Mouse (Mus musculus) stomach, embryonic 16.5 days (tissue): Measurements from ENCODE around the gene Acox1. TPM values are rescaled to one million over a fixed set of nuclear protein-coding genes. Genes with fewer than 3 reads are reported as not detected.

Source experiments
- ATAC-seq: fragments of 200-750 bp; cut with Nextera tagmentation; 2 replicates; pipeline ENCODE4 v1.8.0; 2017; ENCODE audit warnings: moderate number of reproducible peaks, moderate TSS enrichment; ENCODE audit not compliant: insufficient read depth, low FRiP score
- H3K27ac ChIP-seq: fragments of 300-500 bp; sonication (generic); 2 replicates; pipeline ENCODE4 v1.5.1; 2014; ENCODE audit warnings: low read length
- H3K27me3 ChIP-seq: fragments of 300-500 bp; sonication (generic); 2 replicates; pipeline ENCODE4 v1.6.1; 2014; ENCODE audit warnings: low read length, control low read depth, mixed read lengths; ENCODE audit not compliant: control insufficient read depth, insufficient read depth
- H3K36me3 ChIP-seq: fragments of 300-500 bp; sonication (generic); 2 replicates; pipeline ENCODE4 v1.6.1; 2014; ENCODE audit warnings: low read length; ENCODE audit not compliant: control insufficient read depth, insufficient read depth
- H3K4me1 ChIP-seq: fragments of 300-500 bp; sonication (generic); 2 replicates; pipeline ENCODE4 v1.6.1; 2014; ENCODE audit warnings: low read length, control low read depth, mixed read lengths; ENCODE audit not compliant: control insufficient read depth, insufficient read depth
- H3K4me2 ChIP-seq: fragments of 300-500 bp; sonication (generic); 2 replicates; pipeline ENCODE4 v1.6.1; 2014; ENCODE audit warnings: low read depth, low read length, mixed read lengths
- H3K4me3 ChIP-seq: fragments of 300-500 bp; sonication (generic); replicated peaks from 2 replicates; pipeline ENCODE4 v1.5.1; 2014; ENCODE audit warnings: mild to moderate bottlenecking, low read length
- H3K9ac ChIP-seq: fragments of 300-500 bp; sonication (generic); 2 replicates; pipeline ENCODE4 v1.6.1; 2014; ENCODE audit warnings: low read length
- H3K9me3 ChIP-seq: fragments of 300-500 bp; sonication (generic); replicated peaks from 2 replicates; pipeline ENCODE4 v1.6.1; 2016; ENCODE audit warnings: low read length, control low read depth; ENCODE audit not compliant: control insufficient read depth
- WGBS: fragments of 180-500 bp; shearing (Covaris S2); extraction: QIAGEN DNeasy Blood & Tissue Kit; methylation state at CpG from one replicate; pipeline ENCODE4 v1.1.7; 2014; 5-methylcytosine and 5-hydroxymethylcytosine counted together
- polyA plus RNA-seq: library from polyadenylated mRNA; unstranded; fragments of >200 nt; fragmentation: Nextera tagmentation; extraction: Ambion mirVana; gene quantifications from 2 replicates; pipeline ENCODE4 v1.2.1, GENCODE M21; 2015

Acox1 gene
- polyA plus RNA-seq, 1 experiment from 2014 or later: 50.8 TPM

DNA sequence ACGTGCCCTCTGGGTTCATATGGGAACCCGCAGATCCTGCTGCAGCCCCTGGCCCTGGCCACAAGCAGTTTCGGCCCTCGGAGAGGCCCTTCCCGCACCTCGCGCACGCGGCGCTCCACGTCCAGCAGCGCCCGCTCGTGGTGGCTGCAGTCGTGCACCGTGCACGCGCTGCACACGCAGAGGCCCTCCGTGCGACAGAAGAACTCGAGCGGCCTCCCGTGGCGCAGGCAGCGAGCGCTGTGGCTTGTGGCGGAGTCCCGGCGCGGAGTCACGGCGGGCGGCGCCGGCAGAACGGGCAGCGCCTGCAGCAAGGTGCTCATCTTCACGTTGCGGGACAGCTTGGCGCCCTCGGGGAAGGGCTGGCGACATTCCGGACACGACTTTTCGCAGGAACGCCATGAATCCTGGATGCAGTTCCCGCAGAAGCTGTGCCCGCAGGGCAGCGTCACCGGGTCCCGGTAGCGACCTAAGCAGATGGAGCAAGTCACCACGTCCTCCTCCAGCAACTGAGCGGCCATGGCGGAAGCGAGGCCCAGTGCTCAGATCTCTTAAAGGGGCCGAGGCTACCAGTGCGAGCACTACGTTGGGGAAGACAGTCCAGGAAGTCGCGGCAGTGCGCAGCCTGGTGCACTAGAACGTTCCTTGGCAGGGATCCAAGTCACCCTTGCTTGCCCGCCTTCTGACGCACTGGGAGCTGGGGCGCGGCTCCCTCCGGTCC is 68.2 kb downstream of the Acox1 start, which contains the start of gene Trim65:
TSS of gene Trim65 (minus strand) at position 641 of the 718 bp plus-strand sequence.
- Histone ChIP-seq H3K27me3 (no peaks in the 10 kb centered on the region), H3K4me3 (peak within 1 kb of the TSS; percentile 70), H3K9me3 (no peaks in the 10 kb centered on the region), H3K4me2 (peak within 1 kb of the TSS; percentile 58), H3K9ac (peak within 1 kb of the TSS; percentile 89), H3K36me3 (peaks cover 13% of the 10 kb centered on the region), H3K27ac (peak within 1 kb of the TSS; percentile 99), H3K4me1 (peaks cover 40% of the 10 kb centered on the region)
- peak; percentile 87 for ATAC-seq
- under 1% methylated on average over 69 of the region's 69 CpGs for WGBS

DNA sequence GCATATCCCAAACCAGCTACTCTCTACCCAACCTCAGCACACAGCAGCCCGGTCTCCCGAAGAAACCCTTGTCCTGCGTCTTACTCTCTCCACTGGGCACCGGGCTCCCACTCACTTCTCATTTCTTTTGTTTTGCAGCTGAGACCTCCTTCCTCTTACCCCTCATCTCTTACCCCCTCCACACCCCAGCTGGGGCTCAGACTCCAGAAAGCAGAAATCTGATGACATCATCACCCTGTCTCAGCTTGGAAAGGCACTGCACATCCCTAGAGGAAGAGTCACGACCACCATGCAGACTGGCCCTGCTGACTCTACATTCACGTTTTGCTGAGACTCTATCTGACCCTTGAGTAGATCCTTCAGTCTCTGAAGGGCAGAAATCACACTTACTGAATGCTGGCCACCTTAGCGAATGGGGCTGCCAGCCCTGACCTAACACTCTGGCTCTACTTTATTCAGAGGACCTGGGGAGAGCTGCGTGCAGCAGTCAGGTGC is 68.8 kb downstream of the Acox1 start:
- H3K4me3 ChIP-seq: peak overlapping the region; percentile 70
- WGBS: 41% methylated on average over 8 of the region's 8 CpGs
- H3K4me2 ChIP-seq: peak overlapping the region; percentile 58
- H3K36me3 ChIP-seq: peaks cover 18% of the 10 kb centered on the region
- H3K9ac ChIP-seq: peak overlapping the region; percentile 89
- peak; percentile 1; the same call in 1 of the 2 replicates for ATAC-seq
- no peaks in the 10 kb centered on the region for H3K27me3 ChIP-seq
- no peaks in the 10 kb centered on the region for H3K9me3 ChIP-seq
- peak overlapping the region; percentile 99 for H3K27ac ChIP-seq
- H3K4me1 ChIP-seq: peaks cover 40% of the 10 kb centered on the region

DNA sequence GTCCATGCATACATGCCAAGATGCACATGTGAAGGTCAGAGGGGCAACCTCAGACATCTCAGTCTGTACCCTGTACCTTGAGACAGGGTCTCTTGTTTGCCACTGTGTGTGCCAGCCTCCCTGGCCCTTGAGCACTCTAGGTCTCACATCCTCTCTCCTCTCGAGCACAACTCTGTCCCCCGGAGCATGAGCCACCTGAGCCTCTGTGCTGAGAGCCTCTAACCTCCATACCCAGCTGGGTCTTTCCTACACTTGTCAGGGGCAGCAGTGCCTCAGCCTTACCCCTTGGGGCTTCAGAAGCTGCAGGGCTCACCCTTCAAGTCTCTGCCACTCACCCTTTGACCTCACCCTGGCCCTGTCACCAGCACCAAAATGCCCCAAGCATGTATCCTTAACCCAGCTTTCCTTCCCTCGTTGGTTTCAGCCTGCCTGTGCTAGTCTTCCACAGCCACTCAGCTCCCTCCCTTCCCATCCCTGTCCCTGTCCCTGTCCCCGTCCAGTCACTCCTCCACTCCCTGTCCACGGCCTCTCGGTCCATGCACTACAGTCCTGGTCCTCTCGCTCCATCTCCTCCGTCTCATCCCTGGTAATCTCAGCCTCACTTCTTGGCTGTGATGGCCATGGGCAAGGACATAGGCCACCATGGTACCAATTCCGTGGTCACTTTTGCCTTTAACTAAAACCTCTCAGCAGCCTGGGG is 69.6 kb downstream of the Acox1 start:
- no peak overlapping the region for H3K27ac ChIP-seq
- H3K4me3 ChIP-seq: peak overlapping the region; percentile 70
- H3K27me3 ChIP-seq: no peaks in the 10 kb centered on the region
- H3K4me1 ChIP-seq: peaks cover 40% of the 10 kb centered on the region
- no peaks in the 10 kb centered on the region for H3K9me3 ChIP-seq
- peak overlapping the region; percentile 89 for H3K9ac ChIP-seq
- ATAC-seq: no peak
- H3K36me3 ChIP-seq: peaks cover 15% of the 10 kb centered on the region
- peak overlapping the region; percentile 58 for H3K4me2 ChIP-seq
- WGBS: 84% methylated on average over 9 of the region's 9 CpGs

DNA sequence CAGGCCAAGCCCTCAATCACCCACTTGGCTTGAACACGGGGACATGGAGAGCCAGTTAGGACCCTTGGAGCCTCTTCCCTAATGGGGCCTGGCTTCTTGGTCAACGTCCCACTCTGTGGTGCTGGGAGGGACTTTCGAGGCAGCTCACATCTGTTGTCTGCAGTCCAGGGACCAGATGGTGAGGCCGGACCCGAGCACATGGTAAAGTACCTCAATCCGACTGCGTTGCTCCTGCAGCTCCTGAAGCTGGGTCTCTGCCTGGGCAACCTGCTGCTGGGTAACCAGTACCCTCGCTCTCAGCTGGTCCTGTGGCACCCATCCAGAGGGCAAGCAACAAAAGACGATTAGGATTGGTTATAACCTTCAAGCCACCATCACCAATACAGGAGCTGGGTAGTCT is 70.9 kb downstream of the Acox1 start:
- Histone ChIP-seq H3K4me3 (no peak overlapping the region), H3K36me3 (peaks cover 15% of the 10 kb centered on the region), H3K9ac (peak overlapping the region; percentile 65), H3K9me3 (no peaks in the 10 kb centered on the region), H3K27ac (peak overlapping the region; percentile 75; the same call in 1 of the 2 replicates), H3K4me2 (peak overlapping the region; percentile 45), H3K27me3 (no peaks in the 10 kb centered on the region), H3K4me1 (peaks cover 40% of the 10 kb centered on the region)
- WGBS: 71% methylated on average over 9 of the region's 9 CpGs
- no peak for ATAC-seq

DNA sequence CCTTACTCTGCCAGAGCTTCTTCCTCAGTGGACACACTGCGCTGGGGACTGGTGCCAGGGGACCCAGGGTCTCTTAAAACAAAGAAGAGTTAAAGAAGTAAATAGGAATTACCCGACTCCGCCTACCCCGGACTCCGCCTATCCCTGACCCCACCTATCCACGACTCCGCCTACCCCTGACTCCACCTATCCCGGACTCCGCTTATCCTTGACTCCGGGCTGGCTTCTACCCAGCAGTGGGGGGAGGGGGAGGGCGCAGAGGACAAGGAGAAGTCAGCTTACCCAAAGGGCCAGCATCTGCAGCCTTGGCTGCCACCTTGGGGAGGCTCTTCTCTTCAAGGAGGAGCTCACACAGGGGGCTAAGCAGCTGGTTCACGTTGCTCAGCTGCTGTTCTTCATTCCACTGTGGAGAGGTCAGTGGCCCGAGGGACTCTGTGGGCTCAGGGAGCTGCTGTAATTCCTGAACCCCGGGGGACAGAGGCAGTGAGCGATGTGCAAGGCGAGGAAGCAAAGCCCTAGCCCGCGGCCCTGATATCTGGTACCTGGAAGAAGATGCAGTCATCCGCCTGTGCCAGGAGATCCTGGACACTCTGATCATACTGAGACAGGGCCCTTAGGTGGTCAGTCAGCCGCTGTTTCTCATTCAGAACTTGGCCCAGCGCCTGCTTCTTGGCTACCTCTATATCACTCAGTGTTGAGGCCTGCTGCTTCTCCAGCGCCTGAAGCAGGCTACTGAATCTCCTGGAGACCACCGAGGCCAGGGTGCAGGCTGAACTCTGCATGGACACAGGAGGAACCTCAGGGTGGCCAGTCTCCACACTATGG is 71.5 kb downstream of the Acox1 start, which contains the start of gene Trim47:
TSS of gene Trim47 (minus strand) at position 55 of the 825 bp plus-strand sequence.
- H3K4me2 ChIP-seq: peak within 1 kb of the TSS; percentile 45
- H3K27me3 ChIP-seq: no peaks in the 10 kb centered on the region
- H3K36me3 ChIP-seq: peaks cover 15% of the 10 kb centered on the region
- peak within 1 kb of the TSS; percentile 65 for H3K9ac ChIP-seq
- peak within 1 kb of the TSS; percentile 9; the same call in 1 of the 2 replicates for H3K4me3 ChIP-seq
- peak; percentile 54 for ATAC-seq
- H3K4me1 ChIP-seq: peaks cover 35% of the 10 kb centered on the region
- 28% methylated on average over 23 of the region's 23 CpGs for WGBS
- H3K9me3 ChIP-seq: no peaks in the 10 kb centered on the region
- H3K27ac ChIP-seq: peak within 1 kb of the TSS; percentile 75

DNA sequence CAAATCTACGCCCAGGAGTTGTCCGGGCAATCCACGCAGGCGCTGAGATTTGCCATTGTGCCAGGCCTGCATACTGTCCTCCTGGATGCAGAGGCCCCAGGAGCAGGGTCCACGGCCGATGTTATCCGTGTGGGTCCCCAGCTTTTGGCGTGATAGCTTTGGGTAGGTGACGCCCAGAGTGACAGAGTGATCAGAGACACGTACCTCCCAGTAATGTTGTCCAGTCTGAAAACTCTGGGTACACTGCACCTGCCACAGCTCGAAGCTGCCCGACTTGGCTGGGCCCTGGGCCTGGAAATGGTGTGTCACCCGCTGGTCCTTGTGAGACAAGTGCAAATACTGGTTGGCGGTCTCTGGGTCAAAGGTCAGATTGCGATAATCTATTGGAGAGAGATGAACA is 72.6 kb downstream of the Acox1 start:
- ATAC-seq: no peak
- Histone ChIP-seq H3K27me3 (no peaks in the 10 kb centered on the region), H3K9me3 (no peaks in the 10 kb centered on the region), H3K9ac (no peak overlapping the region), H3K4me2 (no peak overlapping the region), H3K4me1 (peaks cover 31% of the 10 kb centered on the region), H3K36me3 (peaks cover 15% of the 10 kb centered on the region), H3K4me3 (no peak overlapping the region), H3K27ac (no peak overlapping the region)
- WGBS: 91% methylated on average over 15 of the region's 15 CpGs

Other genes starting within 250 kb of the Acox1 start
- gene Itgb4, start 224.3 kb downstream of the Acox1 start, polyA plus RNA-seq: 18.9 and 24.4 TPM in 2 replicates
- 186 and 187 TPM in 2 replicates for gene Galk1, start 186.3 kb downstream of the Acox1 start, polyA plus RNA-seq
- 1,496 and 1,592 TPM in 2 replicates for gene H3f3b, start 171.1 kb downstream of the Acox1 start, polyA plus RNA-seq
- 26.4 and 26.9 TPM in 2 replicates for gene Unk, start 168.7 kb downstream of the Acox1 start, polyA plus RNA-seq
- gene Unc13d, start 121.1 kb downstream of the Acox1 start, polyA plus RNA-seq: 8.3 and 9.9 TPM in 2 replicates
- gene Wbp2, start 112.0 kb downstream of the Acox1 start, polyA plus RNA-seq: 81.8 and 98.6 TPM in 2 replicates
- 22.7 and 23.1 TPM in 2 replicates for gene Trim47, start 71.8 kb downstream of the Acox1 start, polyA plus RNA-seq
- 6.2 and 8.0 TPM in 2 replicates for gene Trim65, start 67.9 kb downstream of the Acox1 start, polyA plus RNA-seq
- gene Mrpl38, start 60.2 kb downstream of the Acox1 start, polyA plus RNA-seq: 83.5 and 87.0 TPM in 2 replicates
- gene Fbf1, start 30.9 kb downstream of the Acox1 start, polyA plus RNA-seq: 28.0 and 31.4 TPM in 2 replicates
- 74.7 and 78.2 TPM in 2 replicates for gene Ten1, start 190 bp downstream of the Acox1 start, polyA plus RNA-seq
- 19.2 and 23.5 TPM in 2 replicates for gene Evpl, start 39.0 kb upstream of the Acox1 start, polyA plus RNA-seq
- gene Srp68, start 75.2 kb upstream of the Acox1 start, polyA plus RNA-seq: 85.5 and 89.4 TPM in 2 replicates
- gene Galr2, start 81.9 kb upstream of the Acox1 start, polyA plus RNA-seq: 0.26 and 0.45 TPM in 2 replicates
- gene Exoc7, start 108.2 kb upstream of the Acox1 start, polyA plus RNA-seq: 56.8 and 58.4 TPM in 2 replicates
- 0.39 and 0.41 TPM in 2 replicates for gene Foxj1, start 136.4 kb upstream of the Acox1 start, polyA plus RNA-seq
- gene Rnf157, start 214.0 kb upstream of the Acox1 start, polyA plus RNA-seq: 5.2 TPM in 2 replicates
- 30.2 and 34.8 TPM in 2 replicates for gene Ubald2, start 235.0 kb upstream of the Acox1 start, polyA plus RNA-seq